Mouse (Mus musculus): ENCODE data around the gene Tmem125.
"Not testable (repeated sequence)": the region's sequence is repeated elsewhere in the genome, so short reads cannot be mapped to it uniquely, and the experiment has no call there.

DNA sequence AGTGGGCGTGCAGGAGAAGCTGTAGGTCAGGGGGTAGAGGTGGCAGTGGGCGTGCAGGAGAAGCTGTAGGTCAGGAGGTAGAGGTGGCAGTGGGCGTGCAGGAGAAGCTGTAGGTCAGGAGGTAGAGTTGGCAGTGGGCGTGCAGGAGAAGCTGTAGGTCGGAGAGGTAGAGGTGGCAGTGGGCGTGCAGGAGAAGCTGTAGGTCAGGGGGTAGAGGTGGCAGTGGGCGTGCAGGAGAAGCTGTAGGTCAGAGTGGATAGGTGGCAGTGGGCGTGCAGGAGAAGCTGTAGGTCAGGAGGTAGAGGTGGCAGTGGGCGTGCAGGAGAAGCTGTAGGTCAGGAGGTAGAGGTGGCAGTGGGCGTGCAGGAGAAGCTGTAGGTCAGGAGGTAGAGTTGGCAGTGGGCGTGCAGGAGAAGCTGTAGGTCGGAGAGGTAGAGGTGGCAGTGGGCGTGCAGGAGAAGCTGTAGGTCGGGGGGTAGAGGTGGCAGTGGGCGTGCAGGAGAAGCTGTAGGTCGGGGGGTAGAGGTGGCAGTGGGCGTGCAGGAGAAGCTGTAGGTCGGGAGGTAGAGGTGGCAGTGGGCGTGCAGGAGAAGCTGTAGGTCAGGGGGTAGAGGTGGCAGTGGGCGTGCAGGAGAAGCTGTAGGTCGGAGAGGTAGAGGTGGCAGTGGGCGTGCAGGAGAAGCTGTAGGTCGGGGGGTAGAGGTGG lies 3.7 kb upstream of the Tmem125 start:
- not testable (repeated sequence) for TF ChIP-seq CTCF (IDR thresholded peaks at IDR 0.05; ENCODE audit: control insufficient read depth, insufficient read depth, low read length); POLR2A (IDR thresholded peaks at IDR 0.05; ENCODE audit: borderline replicate concordance, control insufficient read depth, low read depth, low read length)
